Mouse (Mus musculus): ENCODE results near the gene Setd5. TPM values are rescaled to one million over a fixed set of nuclear protein-coding genes. Genes with fewer than 3 reads are reported as not detected.

The Setd5 gene
- polyA plus RNA-seq, 1 experiment: 154 TPM

DNA sequence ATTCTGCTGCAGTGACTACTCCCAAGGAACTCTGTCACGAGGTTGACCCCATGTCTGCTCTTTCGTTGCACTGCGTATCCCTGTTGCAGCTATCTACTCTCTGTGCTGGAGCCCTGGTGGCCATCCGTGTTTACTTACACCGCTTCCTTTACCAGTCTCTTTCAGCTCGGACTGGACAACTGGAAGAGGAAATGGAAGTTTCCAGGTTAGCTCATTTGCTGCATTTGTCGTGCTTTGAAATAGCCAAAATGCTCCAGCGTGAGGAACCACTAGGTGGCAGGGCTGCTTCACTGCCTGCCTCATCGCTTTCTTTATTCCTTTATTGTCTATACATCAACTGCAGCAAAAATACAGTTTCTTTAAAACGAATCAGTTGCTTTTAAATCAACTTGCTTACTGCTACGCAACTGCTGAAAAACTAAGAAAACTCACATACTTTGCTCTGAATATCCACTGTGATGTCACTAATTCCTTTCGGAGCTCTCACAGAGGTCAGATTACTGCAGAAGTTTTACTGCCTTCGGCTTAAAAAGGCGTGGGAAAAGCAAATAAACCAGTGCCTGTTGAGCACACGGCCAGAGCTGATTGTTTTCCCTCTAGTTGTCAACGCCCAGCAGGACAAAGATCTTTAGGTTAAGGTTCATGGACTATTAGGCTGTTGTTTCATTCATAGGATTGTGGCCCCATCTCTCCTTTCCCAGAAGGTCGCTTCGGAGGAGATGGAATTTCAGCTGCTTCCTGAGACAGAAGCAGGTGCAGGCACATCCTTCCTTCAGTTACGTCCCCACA, 39.0 kb upstream of the Setd5 start:
- no peak overlapping the region for H3K4me3 ChIP-seq (ENCODE audit: insufficient read depth, low read length)
- no peak overlapping the region for H3K27ac ChIP-seq (ENCODE audit: insufficient read depth, low read length)
- TF ChIP-seq CTCF (IDR thresholded peaks at IDR 0.05; ENCODE audit: borderline replicate concordance, insufficient read depth, low read length): peak; percentile 87; the same call in 1 of the 2 replicates
- TF ChIP-seq POLR2A (IDR thresholded peaks at IDR 0.05; ENCODE audit: low read depth, low read length): no peak
- peaks cover 3% of the 10 kb centered on the region; the same call in 1 of the 2 replicates for H3K4me1 ChIP-seq (ENCODE audit: control insufficient read depth, insufficient read depth, low read length)

DNA sequence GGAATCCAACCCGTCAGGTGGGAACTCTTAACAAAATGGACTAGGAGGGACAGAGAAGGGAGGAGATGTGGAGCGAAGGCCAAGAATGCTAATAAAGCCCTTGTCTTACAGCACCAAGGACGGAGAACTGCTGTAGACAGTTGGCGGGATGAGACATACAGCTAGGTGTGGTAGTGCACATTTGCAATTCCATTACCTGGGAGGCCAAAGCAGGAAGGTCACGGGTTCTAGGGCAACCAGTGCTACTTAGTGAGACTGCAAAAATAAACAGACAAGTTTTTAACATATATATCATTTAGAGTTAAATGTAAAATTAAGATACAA, 38.5 kb upstream of the Setd5 start:
- Histone ChIP-seq H3K4me3 (ENCODE audit: insufficient read depth, low read length) (no peak overlapping the region), H3K4me1 (ENCODE audit: control insufficient read depth, insufficient read depth, low read length) (peaks cover 3% of the 10 kb centered on the region; the same call in 1 of the 2 replicates), H3K27ac (ENCODE audit: insufficient read depth, low read length) (no peak overlapping the region)
- no peak for TF ChIP-seq POLR2A (IDR thresholded peaks at IDR 0.05; ENCODE audit: low read depth, low read length)
- no peak for TF ChIP-seq CTCF (IDR thresholded peaks at IDR 0.05; ENCODE audit: borderline replicate concordance, insufficient read depth, low read length)

DNA sequence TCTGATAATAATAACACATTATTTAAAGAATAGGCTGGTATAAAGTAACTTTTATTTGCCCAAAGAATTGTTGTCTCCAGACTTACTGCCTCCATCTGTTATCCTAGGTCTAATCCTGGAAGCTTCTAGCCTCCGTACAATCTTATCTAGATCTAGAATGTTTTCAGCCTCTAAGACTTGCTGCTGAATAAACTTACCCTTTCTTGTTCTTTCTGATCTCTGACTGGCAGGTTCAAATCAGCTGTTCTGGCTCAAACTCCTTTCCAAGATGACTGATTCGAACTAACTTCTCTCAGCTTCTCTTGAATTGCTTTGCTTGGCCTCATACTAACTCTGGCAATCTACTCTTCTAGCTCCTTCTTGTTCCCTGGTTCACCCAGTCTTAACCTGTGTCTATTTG, 36.8 kb upstream of the Setd5 start:
- TF ChIP-seq POLR2A (IDR thresholded peaks at IDR 0.05; ENCODE audit: low read depth, low read length) (no peak), CTCF (IDR thresholded peaks at IDR 0.05; ENCODE audit: borderline replicate concordance, insufficient read depth, low read length) (no peak)
- Histone ChIP-seq H3K4me1 (ENCODE audit: control insufficient read depth, insufficient read depth, low read length) (peaks cover 7% of the 10 kb centered on the region), H3K27ac (ENCODE audit: insufficient read depth, low read length) (no peak overlapping the region), H3K4me3 (ENCODE audit: insufficient read depth, low read length) (no peak overlapping the region)

DNA sequence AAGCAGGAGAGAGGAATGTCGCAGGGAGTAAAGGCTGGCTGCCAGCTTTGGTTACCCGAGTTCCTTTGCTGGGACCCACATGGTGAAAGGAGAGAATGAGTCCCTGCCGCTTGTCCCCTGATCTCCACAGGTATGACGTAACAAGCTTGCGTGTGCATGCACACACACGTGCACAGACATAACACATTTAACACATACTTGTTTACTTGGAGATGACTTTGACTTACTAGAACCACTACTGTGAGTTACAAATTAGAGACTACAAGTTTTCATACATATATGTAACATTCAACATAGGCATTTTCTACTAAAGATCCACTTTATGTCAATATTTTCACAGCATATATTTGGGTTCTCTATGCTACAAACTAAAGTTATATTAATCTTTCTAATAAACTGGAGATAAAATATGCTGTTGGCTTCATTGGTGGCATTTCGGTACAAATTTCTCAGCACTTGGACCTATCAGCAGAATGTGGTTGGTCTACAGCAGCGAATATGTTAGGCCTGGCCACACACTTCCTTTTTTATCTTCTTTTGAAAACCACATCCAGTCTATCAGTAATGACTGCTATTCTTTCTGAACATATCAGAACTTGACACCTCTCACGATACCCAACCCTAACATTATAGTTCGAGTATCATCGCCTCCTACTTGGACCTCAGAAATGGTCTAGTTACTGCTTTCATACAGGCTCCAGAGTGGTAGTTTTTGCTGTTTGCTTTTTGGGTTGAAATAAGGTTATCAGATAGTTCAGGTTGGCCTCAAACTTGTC, 35.8 kb upstream of the Setd5 start:
- Histone ChIP-seq H3K4me1 (ENCODE audit: control insufficient read depth, insufficient read depth, low read length) (peaks cover 7% of the 10 kb centered on the region), H3K4me3 (ENCODE audit: insufficient read depth, low read length) (no peak overlapping the region), H3K27ac (ENCODE audit: insufficient read depth, low read length) (no peak overlapping the region)
- no peak for TF ChIP-seq CTCF (IDR thresholded peaks at IDR 0.05; ENCODE audit: borderline replicate concordance, insufficient read depth, low read length)
- TF ChIP-seq POLR2A (IDR thresholded peaks at IDR 0.05; ENCODE audit: low read depth, low read length): no peak

DNA sequence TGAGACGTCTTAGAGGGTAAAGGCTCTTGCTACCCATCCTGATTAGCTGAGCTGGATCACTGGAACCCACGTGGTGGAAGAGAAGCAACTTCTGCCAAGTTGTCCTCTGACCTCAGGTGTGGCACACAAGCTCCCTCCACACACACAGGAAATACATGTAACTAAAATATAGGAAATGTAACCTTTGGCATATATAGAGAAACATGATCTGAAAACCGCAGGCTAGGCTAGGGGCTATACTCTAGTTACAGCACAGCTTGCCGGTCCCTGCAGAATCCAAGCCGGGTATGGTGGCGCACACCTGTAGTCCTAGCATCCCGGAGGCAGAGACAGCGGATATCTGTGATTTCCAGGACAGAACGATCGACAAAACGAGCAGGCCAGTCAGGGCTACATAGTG, 31.6 kb upstream of the Setd5 start:
- Histone ChIP-seq H3K27ac (ENCODE audit: insufficient read depth, low read length) (peak overlapping the region; percentile 89), H3K4me1 (ENCODE audit: control insufficient read depth, insufficient read depth, low read length) (peaks cover 4% of the 10 kb centered on the region), H3K4me3 (ENCODE audit: insufficient read depth, low read length) (peak overlapping the region; percentile 92)
- TF ChIP-seq POLR2A (IDR thresholded peaks at IDR 0.05; ENCODE audit: low read depth, low read length): 0 out of 2 replicates have a peak, but pooled peaks have one; percentile 12
- no peak for TF ChIP-seq CTCF (IDR thresholded peaks at IDR 0.05; ENCODE audit: borderline replicate concordance, insufficient read depth, low read length)

DNA sequence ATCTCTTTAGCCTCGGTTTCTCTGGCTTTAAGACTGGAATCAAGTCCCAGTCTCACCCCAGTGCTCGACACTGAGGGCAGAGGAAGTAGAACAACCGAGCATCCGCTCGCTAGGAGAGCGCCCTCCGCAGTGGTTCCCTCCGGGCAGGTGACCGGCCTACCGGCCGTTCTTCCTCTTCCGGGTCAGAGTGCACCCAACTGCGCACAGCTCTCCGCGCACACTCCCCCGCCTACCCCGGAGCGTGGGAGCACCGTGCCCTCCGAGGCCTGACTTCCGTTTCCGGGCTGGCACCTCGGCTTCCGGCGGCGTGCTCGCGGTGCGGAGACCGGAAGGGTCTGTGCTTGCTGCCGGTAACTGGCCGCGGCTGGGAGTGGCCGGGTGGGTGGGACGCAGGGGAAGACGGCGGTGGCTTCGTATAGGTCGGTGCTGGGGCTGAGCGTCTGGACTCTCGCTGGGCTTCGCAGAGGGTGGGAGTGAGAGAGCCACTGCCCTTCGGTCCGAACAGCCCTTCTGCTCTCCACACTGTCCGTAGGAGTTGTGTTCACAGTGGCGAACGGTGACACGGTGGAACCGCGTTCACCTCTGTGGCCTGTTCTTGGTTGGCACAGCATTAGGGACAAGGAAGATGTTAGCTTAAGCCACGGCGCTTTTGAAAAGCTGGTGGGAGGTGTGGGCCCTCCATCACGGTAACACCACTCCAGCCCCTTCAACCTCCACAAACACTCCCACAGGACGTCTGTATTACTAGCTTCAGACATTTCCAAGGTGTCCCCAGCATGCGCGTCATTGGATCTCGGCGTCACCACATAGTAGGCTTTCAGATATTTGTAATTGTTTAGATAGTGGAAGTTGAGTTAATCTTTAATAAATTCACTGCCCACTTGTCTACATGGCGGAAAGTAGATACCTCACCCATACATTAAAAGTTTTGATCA, 30.9 kb upstream of the Setd5 start, which contains the start of gene Thumpd3:
Gene Thumpd3, plus strand, starts transcription at position 185 of the 935 bp plus-strand sequence.
- TF ChIP-seq CTCF (IDR thresholded peaks at IDR 0.05; ENCODE audit: borderline replicate concordance, insufficient read depth, low read length) (no peak), POLR2A (IDR thresholded peaks at IDR 0.05; ENCODE audit: low read depth, low read length) (peak; percentile 95)
- Histone ChIP-seq H3K27ac (ENCODE audit: insufficient read depth, low read length) (peak within 1 kb of the TSS; percentile 89), H3K4me1 (ENCODE audit: control insufficient read depth, insufficient read depth, low read length) (peaks cover 4% of the 10 kb centered on the region), H3K4me3 (ENCODE audit: insufficient read depth, low read length) (peak within 1 kb of the TSS; percentile 92)

DNA sequence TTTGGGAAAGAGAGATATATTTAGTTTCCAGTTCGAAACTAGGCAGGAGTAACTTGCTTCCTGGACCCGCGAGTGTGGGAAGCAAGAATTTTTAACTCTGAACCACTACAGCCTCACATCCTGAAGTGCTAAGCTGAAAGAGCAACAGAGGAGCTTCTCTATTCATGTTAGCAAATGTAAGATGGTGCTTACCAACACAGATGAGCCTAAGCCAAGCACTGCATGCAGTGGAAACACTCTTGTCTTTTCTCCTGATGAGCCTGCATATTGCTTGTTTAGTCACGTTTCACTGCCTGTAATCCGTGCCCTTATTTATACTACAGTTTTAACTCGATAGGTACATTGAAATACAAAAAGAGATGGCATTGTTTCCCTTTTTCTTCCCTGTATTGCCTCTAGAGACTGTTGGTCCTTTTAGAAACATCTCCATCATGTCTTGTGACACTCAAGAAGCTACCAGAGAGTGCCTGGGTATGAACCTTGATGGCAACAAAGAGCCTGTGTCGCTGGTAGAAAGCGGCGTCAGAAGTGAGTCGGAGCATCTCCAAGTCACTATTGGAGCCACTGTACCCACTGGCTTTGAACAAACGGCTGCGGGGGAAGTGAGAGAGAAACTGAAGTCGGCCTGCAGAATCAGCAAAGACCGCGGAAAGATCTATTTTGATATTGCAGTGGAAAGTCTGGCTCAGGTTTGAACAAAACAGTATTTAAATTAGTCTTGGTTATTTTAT, 30.0 kb upstream of the Setd5 start:
- peaks cover 4% of the 10 kb centered on the region for H3K4me1 ChIP-seq (ENCODE audit: control insufficient read depth, insufficient read depth, low read length)
- H3K27ac ChIP-seq (ENCODE audit: insufficient read depth, low read length): peak overlapping the region; percentile 75; the same call in 1 of the 2 replicates
- peak overlapping the region; percentile 80 for H3K4me3 ChIP-seq (ENCODE audit: insufficient read depth, low read length)
- TF ChIP-seq CTCF (IDR thresholded peaks at IDR 0.05; ENCODE audit: borderline replicate concordance, insufficient read depth, low read length) (no peak), POLR2A (IDR thresholded peaks at IDR 0.05; ENCODE audit: low read depth, low read length) (0 out of 2 replicates have a peak, but pooled peaks have one; percentile 45)

DNA sequence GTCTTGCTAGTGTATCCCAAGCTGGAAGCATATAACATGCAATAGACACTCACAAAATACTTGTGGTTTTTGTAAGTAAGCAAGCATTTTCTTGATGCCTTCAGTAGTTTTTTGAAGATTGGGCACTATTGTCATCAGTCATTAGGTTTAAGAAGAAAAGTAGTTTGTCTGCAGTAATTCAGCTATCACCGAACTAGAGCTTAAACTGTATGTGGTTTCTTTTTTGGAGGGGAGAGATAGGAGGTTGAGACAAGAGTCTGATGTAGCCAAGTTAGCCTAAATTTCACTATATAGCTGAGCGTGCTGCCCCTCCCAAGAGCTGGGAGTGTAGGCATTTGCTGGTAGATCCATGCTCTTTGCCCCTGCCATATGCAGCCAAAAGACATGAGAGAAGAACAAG, 28.8 kb upstream of the Setd5 start:
- TF ChIP-seq POLR2A (IDR thresholded peaks at IDR 0.05; ENCODE audit: low read depth, low read length): no peak
- TF ChIP-seq CTCF (IDR thresholded peaks at IDR 0.05; ENCODE audit: borderline replicate concordance, insufficient read depth, low read length): no peak
- Histone ChIP-seq H3K4me3 (ENCODE audit: insufficient read depth, low read length) (no peak overlapping the region), H3K4me1 (ENCODE audit: control insufficient read depth, insufficient read depth, low read length) (peaks cover 4% of the 10 kb centered on the region), H3K27ac (ENCODE audit: insufficient read depth, low read length) (no peak overlapping the region)
